Mouse (Mus musculus): ENCODE measurements around the gene Zfp385a.

GRCm38 (mm10) chr15:103335040-103335439, 4.9 kb downstream of the Zfp385a start:
- no peak for TF ChIP-seq EP300 (IDR thresholded peaks at IDR 0.05; ENCODE audit: low read depth)
- TF ChIP-seq CTCF (IDR thresholded peaks at IDR 0.05; ENCODE audit: low read depth) = no peak

All from heart, postnatal 0 days (tissue).